Mouse (Mus musculus) liver, adult 2 months (tissue): Measurements from ENCODE around the gene Ccdc148. TPM values are rescaled to one million over a fixed set of nuclear protein-coding genes. Genes with fewer than 3 reads are reported as not detected.

Experiments used
- DNase-seq: peaks from one replicate; pipeline ENCODE4 v3.0.0-alpha.2; 2011; ENCODE audit warnings: low read depth, low spot score; ENCODE audit errors: extremely low read depth
- H3K27ac ChIP-seq: fragments of 200-500 bp; replicated peaks from 2 replicates; pipeline ENCODE4 v1.5.1; 2012; ENCODE audit warnings: low read depth, mild to moderate bottlenecking, control low read depth, inconsistent platforms, low read length; ENCODE audit not compliant: insufficient read depth
- H3K27me3 ChIP-seq: fragments of 200-500 bp; 2 replicates; pipeline ENCODE4 v1.6.1; 2012; ENCODE audit warnings: mild to moderate bottlenecking, moderate library complexity, low read length, inconsistent platforms; ENCODE audit not compliant: control insufficient read depth, insufficient read depth
- H3K36me3 ChIP-seq: fragments of 200-500 bp; 2 replicates; pipeline ENCODE4 v1.6.1; 2012; ENCODE audit warnings: low read length, inconsistent platforms; ENCODE audit not compliant: control insufficient read depth, insufficient read depth
- H3K4me1 ChIP-seq: fragments of 200-500 bp; 2 replicates; pipeline ENCODE4 v1.6.1; 2011; ENCODE audit warnings: low read length; ENCODE audit not compliant: control insufficient read depth, insufficient read depth
- H3K4me3 ChIP-seq: fragments of 200-500 bp; 2 replicates; pipeline ENCODE4 v1.5.1; 2011; ENCODE audit warnings: low read depth, mild to moderate bottlenecking, control low read depth, low read length, moderate library complexity; ENCODE audit not compliant: insufficient read depth
- H3K79me2 ChIP-seq: fragments of 200-500 bp; 2 replicates; pipeline ENCODE4 v1.6.1; 2012; ENCODE audit warnings: inconsistent platforms, mild to moderate bottlenecking, low read length, moderate library complexity; ENCODE audit not compliant: control insufficient read depth, insufficient read depth
- H3K9ac ChIP-seq: fragments of 200-500 bp; 2 replicates; pipeline ENCODE4 v1.6.1; 2012; ENCODE audit warnings: low read depth, mild to moderate bottlenecking, control low read depth, inconsistent platforms, low read length
- CTCF ChIP-seq: fragments of 200-500 bp; IDR thresholded peaks from 2 replicates; pipeline ENCODE4 v1.5.1; 2011; ENCODE audit warnings: low read depth, low read length, control low read depth
- POLR2A ChIP-seq: fragments of 200-500 bp; IDR thresholded peaks from 2 replicates; pipeline ENCODE4 v1.6.1; 2011; ENCODE audit warnings: low read length, control low read depth; ENCODE audit not compliant: insufficient read depth; ENCODE audit errors: extremely low read depth
- WGBS: fragments of 180-500 bp; shearing (Covaris S2); methylation state at CpG from one replicate; pipeline ENCODE4 v1.1.7; 2018; 5-methylcytosine and 5-hydroxymethylcytosine counted together
- polyA plus RNA-seq: library from polyadenylated mRNA; depleted of rRNA; stranded (reverse); fragments of >200 nt; gene quantifications from 2 replicates; pipeline ENCODE4 v1.2.3, GENCODE M21; 2012
- total RNA-seq: library from RNA; depleted of rRNA; stranded (reverse); fragments of >200 nt; gene quantifications from 2 replicates; pipeline ENCODE4 v1.2.3, GENCODE M21; 2014

Ccdc148 gene
- total and polyA plus RNA-seq, 2 experiments = 0.05 to 0.92 TPM

DNA sequence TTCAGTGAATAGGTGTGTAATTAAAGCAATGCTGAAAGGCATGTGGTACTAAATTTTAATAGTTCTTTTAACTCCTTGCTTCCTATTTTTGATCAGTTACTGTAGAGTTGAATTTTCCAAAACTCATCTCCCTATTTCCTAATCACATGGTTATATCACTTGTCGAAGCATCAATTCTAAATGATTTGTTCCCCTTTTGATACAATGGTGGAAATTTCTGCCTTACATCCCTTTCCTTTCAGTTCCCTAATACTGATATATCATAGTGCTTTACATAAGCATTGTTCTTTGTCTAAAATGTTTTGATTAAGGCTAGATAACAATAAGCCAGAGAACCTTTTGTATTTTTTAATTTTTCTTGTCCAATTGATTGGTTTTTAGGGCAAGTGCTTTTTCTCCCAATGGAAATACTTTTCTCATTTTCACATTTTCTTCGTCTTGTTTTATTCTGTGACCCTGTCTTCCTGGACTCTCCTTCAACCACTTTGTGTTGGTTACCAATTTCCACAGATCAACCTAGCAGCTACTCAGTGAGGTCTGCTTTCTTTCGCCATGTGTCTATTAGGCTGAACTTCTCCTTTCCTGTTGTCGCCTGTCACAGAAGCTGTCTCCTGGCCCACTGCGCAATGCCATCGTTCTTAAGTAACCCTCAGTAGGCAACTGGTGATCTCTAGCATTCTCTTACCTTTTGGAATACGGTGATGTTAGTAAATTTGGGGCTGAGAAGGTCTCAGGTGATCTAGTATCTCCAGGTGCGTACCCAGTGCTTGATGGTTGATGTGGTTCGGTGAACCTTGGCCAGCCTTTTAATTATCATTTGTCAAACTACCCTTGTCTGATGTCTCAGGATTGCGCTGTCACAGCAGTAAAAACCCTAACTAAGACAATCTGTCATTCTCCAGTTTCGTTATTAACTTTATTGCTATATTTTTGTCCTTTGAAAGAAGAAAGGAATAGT is 23.9 kb upstream of the Ccdc148 start:
- H3K79me2 ChIP-seq = peaks cover 48% of the 10 kb centered on the region; the same call in 1 of the 2 replicates
- TF ChIP-seq POLR2A (no peak), CTCF (no peak)
- H3K4me1 ChIP-seq = no peaks in the 10 kb centered on the region
- H3K4me3 ChIP-seq = no peak overlapping the region
- no peak overlapping the region for H3K27ac ChIP-seq
- no peaks in the 10 kb centered on the region for H3K27me3 ChIP-seq
- H3K36me3 ChIP-seq = no peaks in the 10 kb centered on the region
- H3K9ac ChIP-seq = no peak overlapping the region
- DNase-seq = no peak
- WGBS = 93% methylated on average over 11 of the region's 11 CpGs

DNA sequence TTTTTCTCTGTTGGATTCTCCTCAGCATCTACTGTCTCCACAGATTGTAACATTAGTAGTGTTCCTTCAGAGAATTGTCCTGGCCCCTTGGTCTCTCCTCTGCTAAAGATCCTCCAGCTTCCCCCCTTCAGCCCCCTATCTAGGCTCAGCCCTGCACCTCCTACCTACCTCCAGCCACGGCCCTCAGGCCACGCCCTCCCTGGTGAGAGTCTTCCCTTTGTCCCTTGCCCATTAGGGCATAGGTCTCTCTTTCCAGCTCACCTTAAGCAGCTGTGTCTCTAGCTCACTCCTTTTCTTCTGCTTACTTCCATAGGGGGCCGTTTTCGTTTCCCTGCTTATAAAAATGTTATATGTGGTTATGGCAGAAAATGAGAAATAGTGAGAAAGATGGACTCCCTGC is 23.1 kb upstream of the Ccdc148 start:
- no peak overlapping the region for H3K4me3 ChIP-seq
- H3K27ac ChIP-seq = no peak overlapping the region
- no peak overlapping the region for H3K9ac ChIP-seq
- TF ChIP-seq POLR2A (no peak), CTCF (no peak)
- DNase-seq = no peak
- H3K36me3 ChIP-seq = no peaks in the 10 kb centered on the region
- 75% methylated on average over 4 of the region's 4 CpGs for whole genome bisulfite sequencing
- H3K4me1 ChIP-seq = no peaks in the 10 kb centered on the region
- H3K79me2 ChIP-seq = peaks cover 46% of the 10 kb centered on the region; the same call in 1 of the 2 replicates
- H3K27me3 ChIP-seq = no peaks in the 10 kb centered on the region

DNA sequence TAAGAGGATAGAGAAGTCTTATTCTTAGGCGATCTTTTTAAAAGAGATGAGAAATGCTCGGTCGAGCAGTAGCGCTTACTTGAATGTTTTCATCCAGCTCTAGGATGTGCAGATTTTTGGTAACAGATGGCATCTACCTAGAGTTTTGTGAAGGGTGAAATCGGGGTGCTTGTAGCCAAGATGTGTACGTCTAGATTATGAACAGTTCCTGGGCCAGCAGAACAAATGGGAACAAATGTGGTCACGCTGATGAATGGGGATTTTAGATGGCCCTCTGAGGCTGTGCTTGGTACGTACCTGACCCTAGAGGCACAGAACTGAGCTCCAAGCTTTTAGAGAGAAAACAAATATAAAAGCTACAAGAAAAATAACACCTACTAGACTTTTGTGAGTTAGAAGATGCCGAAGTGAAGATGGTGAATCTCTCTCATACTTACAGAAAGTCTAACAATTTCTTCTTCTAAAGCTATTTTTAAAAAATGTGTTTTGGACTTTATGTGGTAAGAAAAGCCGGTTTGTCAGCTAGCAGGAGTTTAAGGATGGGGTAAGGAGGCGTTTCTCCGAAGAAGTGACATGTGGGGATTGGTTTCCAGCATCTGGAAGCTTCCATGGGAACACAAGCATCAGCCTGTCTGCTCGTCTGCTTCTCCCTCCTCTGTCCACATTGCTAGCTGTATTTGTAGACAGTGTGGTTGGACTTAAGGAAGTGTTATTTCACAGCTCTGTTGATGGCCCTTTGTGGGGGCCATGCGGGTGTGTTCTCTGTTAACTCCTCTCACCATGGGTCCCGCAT is 21.0 kb upstream of the Ccdc148 start:
- 92% methylated on average over 15 of the region's 15 CpGs for WGBS
- DNase-seq = no peak
- no peak overlapping the region for H3K27ac ChIP-seq

DNA sequence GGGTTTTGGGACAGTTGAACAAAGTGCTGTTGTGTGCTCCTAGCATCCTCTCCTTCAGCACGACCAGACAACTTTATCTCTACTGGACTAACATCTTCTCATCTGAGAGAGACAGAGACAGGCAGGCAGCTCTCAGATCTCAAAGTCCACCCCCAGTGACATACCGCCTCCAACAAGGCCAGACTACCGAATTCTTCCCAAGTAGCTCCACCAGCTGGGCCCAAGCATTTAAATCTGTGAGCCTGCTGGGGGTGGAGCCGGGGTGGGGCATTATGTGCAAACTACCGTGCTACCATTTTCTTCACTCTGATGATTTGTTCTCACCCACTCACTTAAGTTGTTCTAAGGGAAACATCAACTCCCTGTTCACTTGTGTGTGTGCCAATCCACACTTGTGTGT is 19.0 kb upstream of the Ccdc148 start:
- no peak for DNase-seq
- no peak overlapping the region for H3K9ac ChIP-seq
- H3K36me3 ChIP-seq = no peaks in the 10 kb centered on the region
- H3K27ac ChIP-seq = no peak overlapping the region
- peaks cover 3% of the 10 kb centered on the region; the same call in 1 of the 2 replicates for H3K4me1 ChIP-seq
- 43% methylated on average over 5 of the region's 5 CpGs for WGBS
- peaks cover 51% of the 10 kb centered on the region; the same call in 1 of the 2 replicates for H3K79me2 ChIP-seq
- no peaks in the 10 kb centered on the region for H3K27me3 ChIP-seq
- H3K4me3 ChIP-seq = no peak overlapping the region
- TF ChIP-seq CTCF (no peak), POLR2A (no peak)

More for the DNA sequence above, 21.0 kb upstream of the Ccdc148 start:
- Histone ChIP-seq H3K79me2 (peaks cover 43% of the 10 kb centered on the region; the same call in 1 of the 2 replicates), H3K27me3 (no peaks in the 10 kb centered on the region), H3K4me3 (no peak overlapping the region), H3K4me1 (no peaks in the 10 kb centered on the region), H3K36me3 (no peaks in the 10 kb centered on the region), H3K9ac (no peak overlapping the region)
- TF ChIP-seq CTCF (no peak), POLR2A (no peak)

DNA sequence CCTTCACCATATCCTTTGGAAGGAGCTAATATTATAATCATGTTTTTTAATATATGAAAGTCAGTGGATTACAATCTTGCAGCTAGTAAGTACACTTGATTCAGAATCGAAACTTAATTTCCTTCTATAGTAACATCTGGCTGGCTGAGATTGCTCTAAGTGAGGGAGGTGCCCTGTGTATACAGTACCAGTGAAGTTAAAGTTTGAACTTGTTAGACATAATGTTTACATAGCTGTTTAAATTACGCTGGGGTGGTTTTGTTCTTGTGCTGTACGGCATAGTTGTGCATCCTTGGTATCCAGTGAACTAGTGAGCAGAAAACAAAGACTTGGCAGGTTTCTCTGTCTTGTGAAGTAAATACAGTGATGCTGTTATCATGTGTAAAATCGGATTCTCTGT is 18.5 kb upstream of the Ccdc148 start:
- no peaks in the 10 kb centered on the region for H3K27me3 ChIP-seq
- peaks cover 3% of the 10 kb centered on the region; the same call in 1 of the 2 replicates for H3K4me1 ChIP-seq
- H3K36me3 ChIP-seq = no peaks in the 10 kb centered on the region
- no peak for DNase-seq
- H3K79me2 ChIP-seq = peaks cover 53% of the 10 kb centered on the region; the same call in 1 of the 2 replicates
- H3K4me3 ChIP-seq = no peak overlapping the region
- TF ChIP-seq POLR2A (no peak), CTCF (no peak)
- H3K27ac ChIP-seq = no peak overlapping the region
- H3K9ac ChIP-seq = no peak overlapping the region
- 32% methylated on average over 4 of the region's 4 CpGs for WGBS
